Mouse (Mus musculus) neural tube, embryonic 13.5 days (tissue): ENCODE measurements at regions not wholly inside any gene's neighbourhood (a gene's known extent, or its start where the extent isn't known, plus 50 kb on each side); places are given as distances from the start of the nearest gene placed in this dataset.
"Not testable (repeated sequence)": the region's sequence is repeated elsewhere in the genome, so short reads cannot be mapped to it uniquely, and the experiment has no call there.

Experiments used
- ATAC-seq: fragments of 200-750 bp; cut with Nextera tagmentation; 2 replicates; pipeline ENCODE4 v1.8.0; 2017; ENCODE audit warnings: low read depth, mild to moderate bottlenecking, moderate TSS enrichment, moderate library complexity
- H3K27ac ChIP-seq: fragments of 300-500 bp; sonication (generic); replicated peaks from 2 replicates; pipeline ENCODE4 v1.5.1; 2015; ENCODE audit warnings: moderate library complexity, mild to moderate bottlenecking, inconsistent platforms
- H3K27me3 ChIP-seq: fragments of 300-500 bp; sonication (generic); 2 replicates; pipeline ENCODE4 v1.6.1; 2015; ENCODE audit warnings: mild to moderate bottlenecking, inconsistent platforms
- H3K36me3 ChIP-seq: fragments of 300-500 bp; sonication (generic); 2 replicates; pipeline ENCODE4 v1.6.1; 2015; ENCODE audit warnings: mild to moderate bottlenecking, inconsistent platforms
- H3K4me1 ChIP-seq: fragments of 300-500 bp; sonication (generic); replicated peaks from 2 replicates; pipeline ENCODE4 v1.6.1; 2015; ENCODE audit warnings: inconsistent platforms
- H3K4me2 ChIP-seq: fragments of 300-500 bp; sonication (generic); 2 replicates; pipeline ENCODE4 v1.6.1; 2015; ENCODE audit warnings: inconsistent platforms, mild to moderate bottlenecking, moderate library complexity
- H3K4me3 ChIP-seq: fragments of 300-500 bp; sonication (generic); 2 replicates; pipeline ENCODE4 v1.5.1; 2015; ENCODE audit warnings: mild to moderate bottlenecking, inconsistent platforms
- H3K9ac ChIP-seq: fragments of 300-500 bp; sonication (generic); 2 replicates; pipeline ENCODE4 v1.6.1; 2015; ENCODE audit warnings: moderate library complexity, mild to moderate bottlenecking, inconsistent platforms
- H3K9me3 ChIP-seq: fragments of 300-500 bp; sonication (generic); 2 replicates; pipeline ENCODE4 v1.6.1; 2016; ENCODE audit warnings: inconsistent platforms
- WGBS: fragments of 180-500 bp; shearing (Covaris S2); methylation state at CpG from one replicate; pipeline ENCODE4 v1.1.7; 2015; 5-methylcytosine and 5-hydroxymethylcytosine counted together

DNA sequence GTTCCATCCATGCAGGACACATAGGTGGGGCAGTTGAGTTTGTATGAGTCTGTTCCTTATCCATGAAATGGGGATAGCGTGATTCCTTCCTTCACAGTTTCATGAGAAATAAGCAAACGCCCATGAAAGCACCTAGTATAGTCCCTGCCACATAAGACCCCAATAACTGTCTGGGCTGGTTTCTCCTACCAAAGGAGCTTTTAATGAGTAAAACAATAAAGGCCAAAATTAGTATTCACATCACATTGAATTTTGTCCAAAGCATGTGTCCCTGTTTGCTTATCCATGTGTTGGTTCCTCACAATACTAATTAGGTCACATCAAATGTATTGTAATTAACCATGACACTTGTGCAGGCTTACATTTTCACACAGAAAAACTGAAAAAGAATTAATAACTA, 221.3 kb downstream of the Prdm13 start:
- Histone ChIP-seq H3K9ac (no peak overlapping the region), H3K4me3 (no peak overlapping the region), H3K27me3 (no peaks in the 10 kb centered on the region), H3K4me2 (no peak overlapping the region), H3K27ac (no peak overlapping the region), H3K36me3 (no peaks in the 10 kb centered on the region), H3K4me1 (no peaks in the 10 kb centered on the region), H3K9me3 (no peaks in the 10 kb centered on the region)
- no peak for ATAC-seq
- WGBS = 86% methylated on average over 2 of the region's 2 CpGs

DNA sequence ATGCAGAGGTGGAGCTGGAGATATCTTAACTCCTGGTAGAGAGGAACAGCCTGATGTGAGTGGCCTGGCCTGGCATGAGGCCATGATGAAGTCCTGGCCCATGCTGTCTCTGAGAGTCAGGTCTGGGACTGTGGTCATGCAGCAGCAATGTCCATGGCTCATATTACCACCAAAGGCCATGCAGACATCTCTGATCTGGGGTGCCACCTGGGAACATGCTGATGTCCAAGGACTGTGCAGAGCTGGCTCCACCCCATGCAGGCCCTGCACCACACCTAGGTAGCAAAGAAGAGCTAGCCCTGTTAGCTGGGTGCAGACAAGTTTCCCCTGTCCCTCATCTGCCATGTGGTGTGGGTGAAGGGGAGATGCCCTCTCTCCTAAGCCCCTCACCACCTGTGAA, 244.5 kb downstream of the Prdm13 start:
- H3K36me3 ChIP-seq = no peaks in the 10 kb centered on the region
- no peak overlapping the region for H3K4me3 ChIP-seq
- no peak for ATAC-seq
- no peaks in the 10 kb centered on the region for H3K9me3 ChIP-seq
- no peaks in the 10 kb centered on the region for H3K4me1 ChIP-seq
- H3K9ac ChIP-seq = no peak overlapping the region
- no peaks in the 10 kb centered on the region for H3K27me3 ChIP-seq
- H3K4me2 ChIP-seq = no peak overlapping the region
- no peak overlapping the region for H3K27ac ChIP-seq

DNA sequence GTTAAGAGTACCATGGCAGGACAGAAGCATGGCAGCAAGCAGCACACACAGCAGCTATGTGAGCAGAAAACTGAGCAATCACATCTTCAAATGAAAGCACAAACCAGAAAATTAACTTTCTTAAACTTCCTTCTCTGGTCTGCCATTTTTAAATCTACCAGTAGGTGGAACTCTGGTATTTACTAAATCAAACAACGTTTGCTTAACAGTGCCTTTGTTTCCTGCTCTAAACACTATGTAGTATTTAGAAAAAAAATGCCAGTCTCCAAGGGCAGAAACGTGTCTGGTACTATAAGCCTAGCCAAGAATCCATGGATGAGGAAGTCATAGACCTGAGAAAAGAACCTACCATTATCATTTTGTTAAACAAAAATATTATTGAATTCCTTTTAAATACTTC, 249.1 kb downstream of the Prdm13 start:
- ATAC-seq = no peak; the same call in 1 of the 2 replicates
- Histone ChIP-seq H3K9ac (no peak overlapping the region), H3K4me3 (no peak overlapping the region), H3K9me3 (no peaks in the 10 kb centered on the region), H3K4me2 (no peak overlapping the region), H3K27me3 (no peaks in the 10 kb centered on the region), H3K27ac (no peak overlapping the region), H3K4me1 (no peaks in the 10 kb centered on the region), H3K36me3 (no peaks in the 10 kb centered on the region)
- WGBS = 24% methylated on average over 2 of the region's 2 CpGs

DNA sequence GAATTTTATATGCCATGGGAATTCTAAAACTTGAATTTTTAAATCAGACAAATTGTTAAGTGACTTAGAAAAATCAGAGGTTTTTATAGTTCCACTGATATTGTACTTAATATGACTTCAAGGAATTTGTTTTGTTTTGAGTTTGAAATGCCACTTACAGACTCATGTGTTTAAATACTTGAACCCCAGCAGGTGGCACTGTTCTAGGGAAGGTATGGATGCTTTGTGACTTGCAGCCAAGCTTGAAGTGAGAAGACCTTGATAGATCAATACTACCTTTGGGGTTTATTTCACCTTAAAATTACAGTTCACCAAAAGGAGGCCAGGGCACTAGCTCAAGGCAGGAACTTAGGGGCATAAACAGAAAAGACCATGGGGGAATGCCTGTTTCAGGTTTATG, 277.9 kb downstream of the Prdm13 start:
- H3K4me1 ChIP-seq = no peaks in the 10 kb centered on the region
- no peaks in the 10 kb centered on the region for H3K36me3 ChIP-seq
- H3K4me3 ChIP-seq = no peak overlapping the region
- no peak overlapping the region for H3K9ac ChIP-seq
- H3K27me3 ChIP-seq = no peaks in the 10 kb centered on the region
- H3K27ac ChIP-seq = no peak overlapping the region
- no peak for ATAC-seq
- no peak overlapping the region for H3K4me2 ChIP-seq
- no peaks in the 10 kb centered on the region for H3K9me3 ChIP-seq

DNA sequence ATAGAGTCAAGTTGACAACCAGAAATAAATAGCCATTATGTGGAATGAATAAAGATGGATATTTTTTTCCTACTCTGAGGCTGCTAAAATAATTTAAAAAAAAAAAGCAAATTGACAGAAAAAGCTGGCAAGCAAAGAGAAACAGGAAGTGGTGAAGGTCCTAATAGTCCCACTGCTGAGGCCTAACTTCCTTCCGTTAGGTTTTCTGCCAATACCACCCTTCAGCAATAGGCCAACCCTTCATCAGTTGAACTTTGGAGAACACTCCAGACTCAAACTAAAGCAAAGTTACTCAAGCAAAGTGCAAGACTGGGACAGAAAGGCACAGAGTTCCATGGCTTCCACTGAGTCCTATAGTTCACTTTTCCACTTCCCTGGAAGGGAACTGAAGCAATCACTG, 316.4 kb downstream of the Prdm13 start:
- H3K4me2 ChIP-seq = no peak overlapping the region
- WGBS = 90% methylated on average over 1 of the region's 1 CpGs
- H3K36me3 ChIP-seq = no peaks in the 10 kb centered on the region
- no peak overlapping the region for H3K27ac ChIP-seq
- H3K9ac ChIP-seq = no peak overlapping the region
- H3K4me3 ChIP-seq = no peak overlapping the region
- no peaks in the 10 kb centered on the region for H3K4me1 ChIP-seq
- no peak for ATAC-seq
- no peaks in the 10 kb centered on the region for H3K9me3 ChIP-seq
- no peaks in the 10 kb centered on the region for H3K27me3 ChIP-seq

DNA sequence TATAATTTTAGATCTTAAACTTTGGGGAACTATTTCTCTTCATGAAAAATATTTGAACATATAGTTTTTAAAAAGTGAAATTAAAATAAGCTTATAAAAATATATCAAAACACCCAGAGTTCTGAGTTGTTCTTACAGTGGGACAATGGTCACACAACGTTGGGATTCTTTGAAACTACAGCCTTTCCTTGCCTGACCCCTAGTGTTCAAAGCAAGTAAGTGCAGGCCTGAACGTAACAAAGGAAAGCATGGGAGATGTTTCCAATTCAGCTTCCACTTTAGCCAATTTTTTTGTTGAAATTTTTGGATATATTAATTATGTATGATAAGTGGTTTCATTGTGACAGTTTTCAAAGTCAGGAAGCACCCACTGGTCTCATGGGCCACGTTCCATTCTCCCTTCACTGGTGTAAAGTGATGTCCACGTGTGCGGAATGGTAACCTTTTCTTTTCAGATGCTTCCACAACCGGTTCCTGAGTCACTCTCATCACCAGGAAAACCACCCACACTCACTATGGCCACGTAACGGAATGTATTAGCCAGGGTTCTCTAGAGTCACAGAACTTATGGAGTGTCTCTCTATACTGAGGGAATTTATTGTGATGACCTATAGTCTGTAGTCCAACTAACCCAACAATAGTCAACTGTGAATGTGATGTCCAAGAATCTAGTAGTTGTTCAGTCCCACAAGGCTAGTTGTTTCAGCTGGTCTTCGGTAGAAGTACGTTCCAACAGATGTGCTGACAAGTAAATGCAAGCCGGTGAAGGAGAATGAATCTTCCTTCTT, 317.3 kb downstream of the Prdm13 start:
- no peak overlapping the region for H3K4me2 ChIP-seq
- no peak overlapping the region for H3K9ac ChIP-seq
- no peak for ATAC-seq
- no peaks in the 10 kb centered on the region for H3K4me1 ChIP-seq
- no peak overlapping the region for H3K4me3 ChIP-seq
- no peak overlapping the region for H3K27ac ChIP-seq
- H3K36me3 ChIP-seq = no peaks in the 10 kb centered on the region
- H3K27me3 ChIP-seq = no peaks in the 10 kb centered on the region
- WGBS = 69% methylated on average over 11 of the region's 11 CpGs
- no peaks in the 10 kb centered on the region for H3K9me3 ChIP-seq

DNA sequence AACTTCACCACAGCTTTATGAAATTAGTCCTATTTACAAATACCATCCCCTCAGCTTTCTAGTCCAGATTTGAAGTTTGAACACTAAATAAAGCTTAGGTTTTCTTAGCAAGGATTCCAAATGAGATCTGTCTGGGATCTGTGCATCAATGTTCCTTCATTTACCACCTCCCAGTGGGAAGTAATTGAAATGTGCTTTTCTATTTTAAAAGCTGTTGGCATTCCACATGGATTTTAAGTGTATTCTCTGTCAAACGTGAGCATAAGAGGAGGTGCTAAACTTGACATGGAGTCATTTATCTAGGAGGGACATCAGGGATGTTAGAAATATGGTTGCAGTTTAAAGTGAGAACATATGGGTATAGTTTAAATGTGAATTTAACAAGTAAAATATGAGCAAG, 364.0 kb downstream of the Prdm13 start:
- ATAC-seq = no peak
- H3K36me3 ChIP-seq = no peaks in the 10 kb centered on the region
- 51% methylated on average over 1 of the region's 1 CpGs for WGBS
- H3K4me2 ChIP-seq = no peak overlapping the region
- H3K4me3 ChIP-seq = no peak overlapping the region
- H3K27me3 ChIP-seq = no peaks in the 10 kb centered on the region
- no peak overlapping the region for H3K9ac ChIP-seq
- no peak overlapping the region for H3K27ac ChIP-seq
- H3K4me1 ChIP-seq = no peaks in the 10 kb centered on the region
- no peaks in the 10 kb centered on the region for H3K9me3 ChIP-seq

DNA sequence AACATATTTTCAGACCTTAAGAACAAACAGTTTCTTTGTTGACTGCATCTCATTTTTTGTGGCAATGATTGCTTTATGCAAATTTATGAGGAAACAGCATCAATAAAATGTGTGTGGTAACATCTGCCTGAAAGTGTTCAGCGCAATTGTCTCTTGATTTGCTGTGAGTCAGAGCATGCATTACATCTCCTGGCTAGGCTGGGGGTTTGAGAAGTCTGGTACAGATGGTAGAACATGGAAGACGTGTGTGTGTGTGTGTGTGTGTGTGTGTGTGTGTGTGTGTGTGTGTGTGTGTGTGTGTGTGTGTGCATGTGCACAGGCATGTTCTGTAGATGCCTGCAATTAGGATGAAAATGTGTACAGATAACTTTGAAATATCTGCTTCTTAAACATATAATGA, 376.5 kb downstream of the Prdm13 start:
- not testable (repeated sequence) for H3K4me2 ChIP-seq, H3K27me3 ChIP-seq, H3K36me3 ChIP-seq, H3K27ac ChIP-seq, ATAC-seq, H3K4me1 ChIP-seq, H3K9ac ChIP-seq, H3K9me3 ChIP-seq, H3K4me3 ChIP-seq
- 77% methylated on average over 2 of the region's 2 CpGs for WGBS

DNA sequence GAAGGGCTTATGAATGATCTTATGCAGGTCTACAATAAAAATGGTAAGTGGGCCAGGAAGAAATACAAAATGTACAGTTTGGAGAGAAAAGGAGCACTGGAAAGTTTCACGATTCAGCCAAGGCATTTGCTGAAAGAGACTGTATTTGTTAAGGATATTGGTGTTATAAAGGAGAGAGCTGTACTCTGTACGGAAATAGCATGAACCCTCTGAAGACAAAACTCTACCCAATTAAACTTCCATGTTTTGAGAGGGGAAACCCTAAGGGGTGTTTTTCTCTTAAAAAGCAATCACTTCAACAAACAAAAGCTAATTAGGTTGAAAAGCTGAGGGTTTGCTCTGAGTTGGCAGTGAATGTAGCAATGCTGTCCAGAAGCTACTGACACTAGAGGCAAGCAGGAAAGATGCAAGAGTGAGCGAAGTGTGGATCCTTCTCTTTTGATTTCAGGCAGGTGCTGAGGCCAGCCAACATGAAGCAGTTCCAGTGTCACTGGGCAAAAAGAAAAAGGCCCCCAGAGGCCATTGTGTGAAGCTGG, 378.2 kb downstream of the Prdm13 start:
- Histone ChIP-seq H3K4me1 (no peaks in the 10 kb centered on the region), H3K4me3 (no peak overlapping the region), H3K27ac (no peak overlapping the region), H3K9me3 (no peaks in the 10 kb centered on the region), H3K9ac (no peak overlapping the region), H3K4me2 (no peak overlapping the region), H3K27me3 (no peaks in the 10 kb centered on the region), H3K36me3 (no peaks in the 10 kb centered on the region)
- WGBS = 84% methylated on average over 3 of the region's 3 CpGs
- ATAC-seq = no peak

DNA sequence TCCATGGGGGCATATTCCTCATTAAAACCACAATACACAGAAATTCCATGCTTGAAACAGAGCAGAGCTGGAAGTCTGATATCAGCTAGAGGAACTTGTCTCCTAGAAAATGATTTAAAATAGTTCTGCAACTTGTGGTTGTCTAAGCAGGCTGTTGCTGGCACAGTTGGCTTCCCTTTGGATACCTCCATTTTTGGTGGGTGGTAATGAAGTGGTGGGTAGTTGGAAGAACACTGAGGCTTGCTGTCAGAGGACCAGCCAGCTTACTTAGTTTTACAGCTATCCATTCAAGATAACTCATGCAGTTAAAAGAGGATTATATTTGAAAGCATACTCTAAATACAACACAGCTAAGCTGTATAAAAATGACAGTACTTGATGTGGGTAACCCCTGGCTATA, 385.6 kb downstream of the Prdm13 start:
- Histone ChIP-seq H3K9me3 (no peaks in the 10 kb centered on the region), H3K27ac (no peak overlapping the region), H3K9ac (no peak overlapping the region), H3K4me3 (no peak overlapping the region), H3K36me3 (no peaks in the 10 kb centered on the region), H3K4me2 (no peak overlapping the region), H3K27me3 (no peaks in the 10 kb centered on the region), H3K4me1 (no peaks in the 10 kb centered on the region)
- ATAC-seq = no peak

DNA sequence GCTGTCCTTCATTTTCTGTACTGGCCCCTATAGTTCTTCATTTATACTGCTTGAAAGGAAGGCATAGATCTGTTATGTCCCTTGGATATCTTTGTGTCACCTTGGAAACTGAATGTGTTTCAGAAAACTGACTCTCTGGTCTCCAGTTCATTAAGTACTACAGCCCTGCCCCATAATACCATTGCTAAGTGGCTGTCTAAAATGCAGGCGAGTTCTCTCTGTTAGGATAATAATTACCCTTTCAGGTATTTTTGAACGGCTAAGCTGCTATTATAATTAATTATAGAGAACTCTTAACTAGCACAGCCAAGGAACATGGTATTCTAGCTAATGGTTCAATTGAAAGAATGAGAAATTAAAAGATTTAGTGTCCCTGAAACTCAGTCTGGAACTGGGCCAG, 418.5 kb downstream of the Prdm13 start:
- H3K4me2 ChIP-seq = no peak overlapping the region
- WGBS = 44% methylated on average over 2 of the region's 2 CpGs
- H3K27me3 ChIP-seq = no peaks in the 10 kb centered on the region
- no peak overlapping the region for H3K27ac ChIP-seq
- H3K4me3 ChIP-seq = no peak overlapping the region
- peaks cover 5% of the 10 kb centered on the region for H3K4me1 ChIP-seq
- no peaks in the 10 kb centered on the region for H3K9me3 ChIP-seq
- no peaks in the 10 kb centered on the region for H3K36me3 ChIP-seq
- ATAC-seq = no peak
- no peak overlapping the region for H3K9ac ChIP-seq

DNA sequence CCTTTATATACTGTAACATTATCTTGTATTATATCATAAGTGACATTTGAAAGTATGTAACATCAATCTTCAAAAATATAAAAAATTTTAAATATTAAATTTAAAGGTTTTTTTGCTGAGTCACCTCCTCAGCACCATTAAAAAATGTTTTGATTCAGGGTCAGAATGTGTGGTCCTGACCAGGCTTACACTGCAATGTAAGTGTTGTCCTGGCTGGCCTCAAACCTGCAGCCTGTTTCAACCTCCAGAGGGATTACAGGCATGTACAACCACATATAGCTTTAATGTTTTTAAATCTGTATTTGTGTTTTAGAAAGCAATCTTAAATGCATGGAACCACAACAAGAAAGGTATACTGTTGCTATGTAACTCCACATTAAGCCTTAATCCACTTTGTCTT, 418.9 kb downstream of the Prdm13 start:
- peaks cover 5% of the 10 kb centered on the region for H3K4me1 ChIP-seq
- H3K36me3 ChIP-seq = no peaks in the 10 kb centered on the region
- H3K27me3 ChIP-seq = no peaks in the 10 kb centered on the region
- no peak overlapping the region for H3K4me3 ChIP-seq
- no peak overlapping the region for H3K4me2 ChIP-seq
- no peaks in the 10 kb centered on the region for H3K9me3 ChIP-seq
- no peak overlapping the region for H3K9ac ChIP-seq
- H3K27ac ChIP-seq = no peak overlapping the region
- no peak for ATAC-seq

DNA sequence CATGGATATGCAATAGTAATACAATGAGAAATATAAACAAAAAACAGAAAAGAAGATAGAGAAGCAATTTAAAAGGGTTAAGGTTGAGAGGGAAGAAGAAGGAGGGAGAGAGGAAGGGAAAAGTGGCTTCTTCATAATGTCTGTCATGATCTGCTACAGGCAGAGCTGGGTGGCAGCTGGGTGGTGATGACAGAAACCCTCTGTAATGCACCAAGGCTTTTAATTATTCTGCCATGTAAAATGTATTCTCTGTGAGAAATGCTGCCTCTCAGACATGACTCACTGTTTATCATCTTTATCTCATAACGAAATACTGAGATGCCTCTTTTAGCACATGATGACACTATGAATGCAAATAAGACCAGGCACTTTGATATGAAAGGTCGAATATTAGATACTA, 435.4 kb downstream of the Prdm13 start:
- no peaks in the 10 kb centered on the region for H3K27me3 ChIP-seq
- no peak overlapping the region for H3K27ac ChIP-seq
- no peak overlapping the region for H3K9ac ChIP-seq
- no peaks in the 10 kb centered on the region for H3K4me1 ChIP-seq
- 0 out of 2 replicates have a peak, but pooled peaks have one; percentile 15 for ATAC-seq
- H3K9me3 ChIP-seq = no peaks in the 10 kb centered on the region
- H3K36me3 ChIP-seq = no peaks in the 10 kb centered on the region
- H3K4me2 ChIP-seq = no peak overlapping the region
- whole genome bisulfite sequencing = 61% methylated on average over 2 of the region's 2 CpGs
- H3K4me3 ChIP-seq = no peak overlapping the region
